Mouse (Mus musculus) kidney, postnatal 10 days (tissue): ENCODE measurements around the gene Cbx1.
"Not testable (repeated sequence)": the region's sequence is repeated elsewhere in the genome, so short reads cannot be mapped to it uniquely, and the experiment has no call there.

ENCODE experiments used
- DNase-seq: peaks from one replicate; pipeline ENCODE4 v3.0.0; 2021; ENCODE audit warnings: mixed read lengths

The Cbx1 gene

DNA sequence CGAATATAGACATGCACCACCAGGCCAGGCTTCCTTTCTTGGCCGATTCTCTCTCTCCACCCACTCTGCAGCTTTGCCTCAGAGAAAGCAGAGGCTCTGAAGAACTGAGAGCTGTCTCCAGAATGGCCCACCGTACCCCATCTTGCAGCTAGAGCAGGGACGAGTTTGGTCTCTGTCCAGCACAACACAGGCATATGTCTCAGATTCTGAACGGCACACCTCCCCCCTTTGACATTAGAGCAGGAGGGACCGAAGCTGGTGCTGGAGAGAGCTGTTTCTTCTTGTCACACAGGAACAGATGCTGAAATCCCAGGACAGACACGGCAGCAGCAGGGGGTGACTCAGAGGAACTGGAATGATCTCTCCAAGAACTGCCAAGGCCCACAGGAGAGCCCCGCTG lies 51.4 kb downstream of the Cbx1 start:
- DNase-seq = no peak

DNA sequence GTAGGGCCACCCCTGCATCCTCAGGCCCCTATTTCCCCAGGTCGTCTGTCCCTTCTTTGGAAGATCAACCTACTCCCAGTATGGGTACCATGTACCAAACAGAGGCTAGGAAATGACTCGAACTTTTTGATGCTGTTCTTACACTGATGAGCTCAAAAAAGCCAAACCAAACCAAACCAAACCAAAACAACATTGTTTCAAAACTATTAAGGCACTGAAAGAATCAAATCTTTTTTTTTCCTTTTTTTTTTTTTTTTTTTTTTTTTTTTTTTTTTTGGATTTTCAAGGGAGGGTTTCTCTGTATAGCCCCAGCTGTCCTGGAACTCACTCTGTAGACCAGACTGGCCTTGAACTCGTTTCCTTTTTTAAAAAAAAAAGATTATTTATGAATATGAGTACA lies 54.7 kb downstream of the Cbx1 start:
- no peak for DNase-seq

DNA sequence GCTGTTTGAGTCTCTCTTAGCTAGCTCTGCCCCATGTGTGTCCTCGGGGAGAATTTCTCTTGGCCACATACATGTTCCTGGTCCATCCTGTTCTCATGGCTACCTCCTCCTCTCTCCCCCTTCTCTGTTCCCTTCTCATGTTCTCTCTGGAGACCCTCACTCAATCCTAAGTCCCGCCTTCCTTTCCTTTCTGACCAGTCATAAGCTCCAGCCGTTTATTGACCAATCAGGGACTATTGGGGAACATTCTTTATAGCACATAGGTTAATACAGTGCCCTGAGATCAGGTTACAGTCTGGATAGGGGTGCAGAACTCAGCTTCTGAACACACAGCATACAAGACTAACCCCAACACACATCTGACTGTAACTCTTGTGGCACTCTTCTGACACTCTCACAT lies 58.3 kb downstream of the Cbx1 start:
- DNase-seq = no peak

GRCm38 (mm10) chr11:96848694-96849093 lies 59.8 kb downstream of the Cbx1 start:
- no peak for DNase-seq

GRCm38 (mm10) chr11:96849145-96849544 lies 60.2 kb downstream of the Cbx1 start:
- not testable (repeated sequence) for DNase-seq

GRCm38 (mm10) chr11:96849681-96850467 lies 60.9 kb downstream of the Cbx1 start, which contains the start of gene Copz2:
Gene Copz2 (plus strand): TSS chr11:96849870.
- peak; percentile 84 for DNase-seq

- DNase-seq = no peak
Observed at GRCm38 (mm10) chr11:96857446-96857845, 68.5 kb downstream of the Cbx1 start.
